Mouse (Mus musculus): ENCODE measurements at regions not wholly inside any gene's neighbourhood (a gene's known extent, or its start where the extent isn't known, plus 50 kb on each side); places are given as distances from the start of the nearest gene placed in this dataset.

DNA sequence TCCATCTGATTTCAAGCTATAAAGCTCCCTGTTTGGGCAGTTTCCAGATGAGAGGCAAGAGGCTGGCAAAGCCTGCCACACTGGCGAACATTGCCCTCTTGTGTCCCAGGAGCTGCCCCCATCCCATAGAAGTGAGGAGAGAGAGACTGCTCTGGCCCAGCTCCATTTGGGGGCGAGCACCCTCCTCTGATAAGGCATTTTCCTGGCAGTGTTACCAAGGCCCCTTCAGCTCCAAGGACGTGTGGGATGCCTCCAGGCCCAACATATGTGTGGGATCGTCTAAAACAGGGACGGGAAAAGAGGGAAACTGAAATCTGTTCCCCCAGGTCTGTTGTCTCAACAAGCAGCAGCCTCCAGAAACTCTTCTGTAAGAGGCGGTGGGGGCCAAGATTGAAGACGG, 88.0 kb upstream of the Csf3r start:
- H3K9ac ChIP-seq (replicated peaks), result no peak overlapping the region
- no peak overlapping the region for H3K27ac ChIP-seq (ENCODE audit: low read depth)
- DNase-seq (no peak), ATAC-seq (no peak)
- no peak overlapping the region for H3K4me3 ChIP-seq (ENCODE audit: low read depth, low read length)
- no peaks in the 10 kb centered on the region for H3K27me3 ChIP-seq (ENCODE audit: insufficient read depth, low read length)
- TF ChIP-seq CTCF (IDR thresholded peaks at IDR 0.05; ENCODE audit: low read depth) (no peak), EP300 (IDR thresholded peaks at IDR 0.05; ENCODE audit: low read depth) (no peak)
- no peaks in the 10 kb centered on the region for H3K9me3 ChIP-seq (ENCODE audit: low read length)
- no peaks in the 10 kb centered on the region for H3K36me3 ChIP-seq (replicated peaks; ENCODE audit: insufficient read depth, low read length)
- no peaks in the 10 kb centered on the region for H3K4me1 ChIP-seq (ENCODE audit: insufficient read depth)
- 65% methylated on average over 7 of the region's 7 CpGs for WGBS (ENCODE audit: insufficient replicate concordance)
- H3K4me2 ChIP-seq (ENCODE audit: low read depth, low read length), result no peak overlapping the region

GRCm38 (mm10) chr4:125938186-125938585, 86.2 kb upstream of the Csf3r start:
- no peak overlapping the region for H3K27ac ChIP-seq (ENCODE audit: low read depth)
- no peak overlapping the region for H3K4me2 ChIP-seq (ENCODE audit: low read depth, low read length)
- ATAC-seq (no peak), DNase-seq (no peak)
- no peaks in the 10 kb centered on the region for H3K36me3 ChIP-seq (replicated peaks; ENCODE audit: insufficient read depth, low read length)
- H3K9ac ChIP-seq (replicated peaks), result no peak overlapping the region
- no peaks in the 10 kb centered on the region for H3K27me3 ChIP-seq (ENCODE audit: insufficient read depth, low read length)
- H3K4me3 ChIP-seq (ENCODE audit: low read depth, low read length), result no peak overlapping the region
- WGBS (ENCODE audit: insufficient replicate concordance), result 47% methylated on average over 6 of the region's 6 CpGs
- H3K4me1 ChIP-seq (ENCODE audit: insufficient read depth), result no peaks in the 10 kb centered on the region
- no peak for TF ChIP-seq EP300 (IDR thresholded peaks at IDR 0.05; ENCODE audit: low read depth)
- TF ChIP-seq CTCF (IDR thresholded peaks at IDR 0.05; ENCODE audit: low read depth), result no peak
- no peaks in the 10 kb centered on the region for H3K9me3 ChIP-seq (ENCODE audit: low read length)

GRCm38 (mm10) chr4:125941266-125941665, 83.1 kb upstream of the Csf3r start:
- DNase-seq (no peak), ATAC-seq (no peak)
- no peak overlapping the region for H3K9ac ChIP-seq (replicated peaks)
- no peaks in the 10 kb centered on the region for H3K27me3 ChIP-seq (ENCODE audit: insufficient read depth, low read length)
- no peak overlapping the region for H3K4me2 ChIP-seq (ENCODE audit: low read depth, low read length)
- H3K27ac ChIP-seq (ENCODE audit: low read depth), result no peak overlapping the region
- TF ChIP-seq CTCF (IDR thresholded peaks at IDR 0.05; ENCODE audit: low read depth), result no peak
- TF ChIP-seq EP300 (IDR thresholded peaks at IDR 0.05; ENCODE audit: low read depth), result no peak
- no peaks in the 10 kb centered on the region for H3K36me3 ChIP-seq (replicated peaks; ENCODE audit: insufficient read depth, low read length)
- H3K9me3 ChIP-seq (ENCODE audit: low read length), result no peaks in the 10 kb centered on the region
- WGBS (ENCODE audit: insufficient replicate concordance), result 40% methylated on average over 5 of the region's 5 CpGs
- H3K4me3 ChIP-seq (ENCODE audit: low read depth, low read length), result no peak overlapping the region
- H3K4me1 ChIP-seq (ENCODE audit: insufficient read depth), result no peaks in the 10 kb centered on the region

GRCm38 (mm10) chr4:125941916-125942315, 82.4 kb upstream of the Csf3r start:
- Histone ChIP-seq H3K4me1 (ENCODE audit: insufficient read depth) (no peaks in the 10 kb centered on the region), H3K36me3 (replicated peaks; ENCODE audit: insufficient read depth, low read length) (no peaks in the 10 kb centered on the region), H3K27ac (ENCODE audit: low read depth) (no peak overlapping the region), H3K9me3 (ENCODE audit: low read length) (no peaks in the 10 kb centered on the region), H3K4me3 (ENCODE audit: low read depth, low read length) (no peak overlapping the region), H3K9ac (replicated peaks) (no peak overlapping the region), H3K4me2 (ENCODE audit: low read depth, low read length) (no peak overlapping the region), H3K27me3 (ENCODE audit: insufficient read depth, low read length) (no peaks in the 10 kb centered on the region)
- ATAC-seq (no peak), DNase-seq (no peak)
- 30% methylated on average over 3 of the region's 3 CpGs for WGBS (ENCODE audit: insufficient replicate concordance)
- TF ChIP-seq CTCF (IDR thresholded peaks at IDR 0.05; ENCODE audit: low read depth) (peak; percentile 42), EP300 (IDR thresholded peaks at IDR 0.05; ENCODE audit: low read depth) (no peak)

DNA sequence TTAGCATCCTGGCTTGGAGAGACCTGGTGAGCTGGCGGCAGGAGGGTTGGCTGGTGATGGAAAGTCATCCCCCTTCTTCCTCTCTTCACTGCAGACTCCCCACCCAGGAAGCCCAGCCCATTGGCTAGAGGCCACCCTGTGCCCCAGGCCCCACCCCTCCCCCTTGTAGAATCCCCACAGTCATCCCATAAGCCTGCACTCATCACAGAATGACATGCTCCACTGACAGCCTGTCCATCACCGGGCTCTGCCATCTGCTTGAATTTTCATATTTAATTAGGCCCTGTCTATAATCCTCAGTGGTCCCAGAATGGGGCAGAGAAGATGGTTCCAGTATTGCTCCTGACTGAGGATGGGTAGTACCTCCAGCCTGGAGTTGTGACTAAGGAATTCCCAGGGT, 79.3 kb upstream of the Csf3r start:
- TF ChIP-seq CTCF (IDR thresholded peaks at IDR 0.05; ENCODE audit: low read depth) (no peak), EP300 (IDR thresholded peaks at IDR 0.05; ENCODE audit: low read depth) (no peak)
- no peak overlapping the region for H3K4me2 ChIP-seq (ENCODE audit: low read depth, low read length)

DNA sequence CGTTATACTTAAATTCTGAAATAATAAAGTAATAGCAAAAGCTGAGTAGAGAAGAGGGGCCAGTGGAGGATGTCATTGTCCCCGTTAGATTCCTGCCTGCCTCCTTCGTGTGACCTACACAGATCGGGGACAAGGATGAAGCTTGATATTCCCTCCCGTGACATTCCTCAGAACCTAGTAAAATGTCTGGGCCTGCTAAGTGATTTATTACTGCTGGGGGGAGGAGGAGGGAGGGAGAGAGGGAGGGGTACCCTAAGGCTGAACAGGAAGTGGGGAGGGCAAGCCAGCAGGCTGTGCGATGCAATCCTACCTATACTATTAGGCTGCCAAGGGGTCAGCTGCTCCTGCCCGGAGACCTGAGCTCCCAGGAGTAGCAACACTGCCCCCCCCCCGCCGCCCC, 64.9 kb upstream of the Csf3r start:
- Histone ChIP-seq H3K4me3 (ENCODE audit: low read depth, low read length) (no peak overlapping the region), H3K4me2 (ENCODE audit: low read depth, low read length) (no peak overlapping the region), H3K9me3 (ENCODE audit: low read length) (no peaks in the 10 kb centered on the region), H3K27me3 (ENCODE audit: insufficient read depth, low read length) (no peaks in the 10 kb centered on the region; the same call in 1 of the 2 replicates), H3K36me3 (replicated peaks; ENCODE audit: insufficient read depth, low read length) (no peaks in the 10 kb centered on the region), H3K9ac (replicated peaks) (no peak overlapping the region), H3K27ac (ENCODE audit: low read depth) (no peak overlapping the region), H3K4me1 (ENCODE audit: insufficient read depth) (no peaks in the 10 kb centered on the region)
- 49% methylated on average over 9 of the region's 9 CpGs for WGBS (ENCODE audit: insufficient replicate concordance)
- no peak for DNase-seq
- no peak for ATAC-seq
- no peak for TF ChIP-seq EP300 (IDR thresholded peaks at IDR 0.05; ENCODE audit: low read depth)
- TF ChIP-seq CTCF (IDR thresholded peaks at IDR 0.05; ENCODE audit: low read depth), result no peak

More for the DNA sequence above, 79.3 kb upstream of the Csf3r start:
- DNase-seq (no peak), ATAC-seq (no peak)
- H3K27ac ChIP-seq (ENCODE audit: low read depth), result no peak overlapping the region
- H3K27me3 ChIP-seq (ENCODE audit: insufficient read depth, low read length), result no peaks in the 10 kb centered on the region
- H3K9ac ChIP-seq (replicated peaks), result no peak overlapping the region
- no peak overlapping the region for H3K4me3 ChIP-seq (ENCODE audit: low read depth, low read length)
- H3K36me3 ChIP-seq (replicated peaks; ENCODE audit: insufficient read depth, low read length), result no peaks in the 10 kb centered on the region
- 53% methylated on average over 2 of the region's 2 CpGs for WGBS (ENCODE audit: insufficient replicate concordance)
- no peaks in the 10 kb centered on the region for H3K9me3 ChIP-seq (ENCODE audit: low read length)
- no peaks in the 10 kb centered on the region for H3K4me1 ChIP-seq (ENCODE audit: insufficient read depth)

- Histone ChIP-seq H3K9ac (replicated peaks) (no peak overlapping the region), H3K36me3 (replicated peaks; ENCODE audit: insufficient read depth, low read length) (no peaks in the 10 kb centered on the region), H3K4me2 (ENCODE audit: low read depth, low read length) (no peak overlapping the region), H3K4me3 (ENCODE audit: low read depth, low read length) (no peak overlapping the region), H3K27ac (ENCODE audit: low read depth) (no peak overlapping the region), H3K27me3 (ENCODE audit: insufficient read depth, low read length) (no peaks in the 10 kb centered on the region; the same call in 1 of the 2 replicates), H3K4me1 (ENCODE audit: insufficient read depth) (no peaks in the 10 kb centered on the region), H3K9me3 (ENCODE audit: low read length) (no peaks in the 10 kb centered on the region)
- TF ChIP-seq CTCF (IDR thresholded peaks at IDR 0.05; ENCODE audit: low read depth) (no peak), EP300 (IDR thresholded peaks at IDR 0.05; ENCODE audit: low read depth) (no peak)
- ATAC-seq (no peak), DNase-seq (no peak)
- WGBS (ENCODE audit: insufficient replicate concordance), result 54% methylated on average over 8 of the region's 8 CpGs
These were observed 63.6 kb upstream of the Csf3r start for GRCm38 (mm10) chr4:125960704-125961279.

Data from liver, postnatal 0 days (tissue).